Mouse (Mus musculus) activated CD4-positive, CD25-positive, alpha-beta regulatory T cell, adult 4 months (primary cell): ENCODE results near the gene Saa1. TPM values are rescaled to one million over a fixed set of nuclear protein-coding genes. Genes with fewer than 3 reads are reported as not detected.

Experiments used
- ATAC-seq: one replicate; pipeline ENCODE4 v1.8.0; 2017
- polyA plus RNA-seq, 2 experiments: library from polyadenylated mRNA; unstranded; fragments of 100-300 nt; shearing (Covaris generic); gene quantifications; one replicate each; pipeline ENCODE4 v1.2.1; 2017

Saa1 gene
- polyA plus RNA-seq, 2 experiments from 2014 or later: 0.20 TPM; not detected in 1

- ATAC-seq: no peak
Observed at GRCm38 (mm10) chr7:46718591-46719270, 24.0 kb downstream of the Saa1 start.

- ATAC-seq: no peak
Observed at GRCm38 (mm10) chr7:46716897-46717296, 25.9 kb downstream of the Saa1 start.

DNA sequence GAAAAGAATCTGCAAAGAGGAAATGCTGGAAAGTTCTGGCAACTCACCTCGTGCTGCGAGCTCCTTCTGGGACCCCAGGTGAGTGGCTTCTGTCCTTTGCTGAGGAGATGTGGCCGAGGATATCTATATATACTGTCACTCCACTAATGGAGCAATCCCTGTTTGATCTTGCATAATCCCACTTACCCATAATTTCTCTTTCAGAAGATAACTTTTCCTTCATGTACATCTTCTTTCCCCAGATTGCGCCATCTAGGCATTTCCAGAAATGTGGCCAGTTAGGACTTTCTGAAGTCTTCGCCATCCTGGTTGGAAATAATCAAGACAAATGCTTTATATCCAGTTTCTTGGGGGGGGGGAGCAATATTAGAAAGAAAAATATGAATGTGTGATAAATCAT, 27.2 kb downstream of the Saa1 start, which contains the start of gene Saa3:
Gene Saa3, minus strand, starts transcription at position 101 of the 400 bp plus-strand sequence.
- ATAC-seq: no peak

DNA sequence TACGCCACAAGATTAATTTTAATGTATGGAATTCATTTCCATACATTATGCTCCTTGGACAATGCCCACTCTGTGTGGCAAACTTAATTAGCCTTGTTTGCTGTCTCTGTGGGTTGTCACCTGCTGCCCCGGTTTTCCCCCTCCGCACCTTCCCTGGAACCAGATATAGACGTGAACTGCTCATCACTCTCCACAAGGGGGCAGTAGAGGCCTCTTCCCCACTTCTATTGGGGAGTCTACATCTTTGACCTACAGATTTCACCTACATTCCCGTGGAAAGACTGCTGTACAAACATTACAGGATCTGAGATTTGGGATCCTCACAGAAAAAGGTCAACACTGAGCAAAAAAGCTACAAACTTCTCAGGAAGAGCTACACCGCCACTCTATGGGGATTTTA, 28.3 kb downstream of the Saa1 start:
- ATAC-seq: peak; percentile 33

- ATAC-seq: no peak
Observed at GRCm38 (mm10) chr7:46712250-46712649, 30.5 kb downstream of the Saa1 start.

- peak; percentile 96 for ATAC-seq
Observed at GRCm38 (mm10) chr7:46710390-46710844, 32.4 kb downstream of the Saa1 start, which contains the start of gene Saal1. Gene Saal1, minus strand, starts transcription at chr7:46710680.

DNA sequence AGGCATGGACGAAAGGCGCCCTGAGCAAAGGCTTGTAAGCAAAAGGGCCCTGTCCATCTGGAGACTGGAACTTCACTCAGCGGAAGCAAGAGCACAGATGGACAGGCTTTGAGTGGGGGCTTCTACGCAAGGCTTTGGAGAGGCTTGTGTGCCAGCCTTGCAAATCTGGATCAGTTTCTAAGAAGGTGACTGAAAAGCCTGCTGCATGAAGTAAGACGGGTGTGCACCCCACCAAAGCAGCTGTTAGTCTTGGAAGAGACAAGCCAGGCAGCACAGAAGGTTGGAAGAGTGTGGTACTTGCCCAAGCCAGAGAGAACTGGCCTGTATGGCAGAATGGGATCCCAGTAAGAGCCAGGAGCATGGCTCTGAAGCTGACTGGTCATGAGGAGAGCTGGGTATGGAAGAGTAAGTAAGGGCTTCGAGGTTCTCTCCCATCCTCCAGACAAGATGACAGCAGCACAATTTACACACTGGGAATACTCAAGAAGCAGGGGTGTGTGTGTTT, 42.2 kb downstream of the Saa1 start:
- no peak for ATAC-seq

DNA sequence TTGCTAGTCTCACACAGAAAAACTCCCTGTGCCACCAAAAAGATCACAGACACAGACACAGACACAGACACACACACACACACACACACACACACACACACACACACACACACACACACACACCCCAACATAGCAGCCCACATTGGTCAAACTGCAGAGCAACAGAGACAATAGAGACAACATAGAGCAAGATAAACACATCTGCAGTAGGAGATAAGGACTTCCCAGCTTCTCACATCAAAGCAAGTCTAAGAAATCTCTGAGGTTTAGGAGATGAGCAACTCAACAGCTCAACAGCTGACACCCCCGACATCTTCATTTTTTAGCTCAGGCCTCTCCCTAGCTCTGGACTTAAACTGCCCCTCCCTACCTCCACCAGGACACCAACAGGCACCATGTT, 46.0 kb downstream of the Saa1 start:
- ATAC-seq: no peak

Other genes with a start within 250 kb of the Saa1 start
- gene Sergef, start 103.2 kb downstream of the Saa1 start, polyA plus RNA-seq: 10 to 100 TPM; 17.9 to 18.3 TPM
- under 1 TPM in 1 of 2 experiments, not detected in 1; 0.99 TPM for gene Tph1, start 70.4 kb downstream of the Saa1 start, polyA plus RNA-seq
- gene Saal1, start 32.3 kb downstream of the Saa1 start, polyA plus RNA-seq: 10 to 100 TPM; 17.6 to 18.9 TPM
- gene Saa3, start 27.3 kb downstream of the Saa1 start, polyA plus RNA-seq: not detected
- gene Saa4, start 10.4 kb downstream of the Saa1 start, polyA plus RNA-seq: not detected
- under 1 TPM in 1 of 2 experiments, not detected in 1; 0.25 TPM for gene Saa2, start 8.8 kb upstream of the Saa1 start, polyA plus RNA-seq
- gene Hps5, start 53.1 kb upstream of the Saa1 start, polyA plus RNA-seq: 10 to 100 TPM; 17.6 to 17.8 TPM
- 10 to 100 TPM; 22.9 to 23.4 TPM for gene Gtf2h1, start 53.1 kb upstream of the Saa1 start, polyA plus RNA-seq
- gene Ldha, start 98.5 kb upstream of the Saa1 start, polyA plus RNA-seq: 1,000 to 10,000 TPM; 1,036 to 1,248 TPM
- gene Ldhc, start 118.2 kb upstream of the Saa1 start, polyA plus RNA-seq: not detected
- 100 to 1,000 TPM in 1 of 2 experiments, 10 to 100 TPM in 1; 85.8 to 103 TPM for gene Tsg101, start 177.0 kb upstream of the Saa1 start, polyA plus RNA-seq
- gene Uevld, start 215.5 kb upstream of the Saa1 start, polyA plus RNA-seq: 1 to 10 TPM; 6.4 to 8.0 TPM
- not detected for gene Gm9999, start 240.6 kb upstream of the Saa1 start, polyA plus RNA-seq